Mouse (Mus musculus) spleen, adult 18-20 months (tissue): ENCODE data around the gene Itpr3.

ENCODE experiments used
- DNase-seq, 2 experiments: peaks; one replicate each; pipeline ENCODE4 v3.0.0; 2022; ENCODE audit warnings: mixed read lengths in 2 of 2

The Itpr3 gene

DNA sequence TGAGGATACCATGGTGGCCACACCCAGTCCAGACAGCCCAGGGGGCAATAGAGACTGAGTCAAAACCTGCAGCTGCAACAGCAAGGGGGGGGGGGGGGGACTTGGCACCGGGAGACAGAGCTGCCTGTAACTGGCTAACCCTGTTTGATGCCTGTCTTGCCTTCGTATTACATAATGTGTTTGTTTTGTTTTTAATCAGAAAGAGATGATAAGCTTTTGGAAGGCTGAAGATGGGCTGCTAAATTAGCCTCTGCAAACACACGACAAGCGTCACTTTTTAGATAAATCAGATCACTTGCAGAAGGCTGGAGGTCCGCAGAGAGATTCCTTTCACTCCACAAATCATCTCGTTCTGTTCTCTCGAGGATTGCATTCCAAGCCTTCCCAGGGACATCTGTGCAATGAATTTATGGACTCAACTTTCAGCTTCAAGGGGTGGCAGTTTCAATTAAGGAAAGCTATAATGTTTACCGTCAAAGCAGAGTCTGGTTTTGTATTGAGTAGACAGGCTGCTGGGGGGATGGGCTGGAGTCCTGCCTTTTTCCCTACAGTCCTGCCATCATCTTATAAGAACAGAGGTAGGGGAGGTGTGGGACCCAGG, 89.3 kb downstream of the Itpr3 start:
- DNase-seq, result no peak

DNA sequence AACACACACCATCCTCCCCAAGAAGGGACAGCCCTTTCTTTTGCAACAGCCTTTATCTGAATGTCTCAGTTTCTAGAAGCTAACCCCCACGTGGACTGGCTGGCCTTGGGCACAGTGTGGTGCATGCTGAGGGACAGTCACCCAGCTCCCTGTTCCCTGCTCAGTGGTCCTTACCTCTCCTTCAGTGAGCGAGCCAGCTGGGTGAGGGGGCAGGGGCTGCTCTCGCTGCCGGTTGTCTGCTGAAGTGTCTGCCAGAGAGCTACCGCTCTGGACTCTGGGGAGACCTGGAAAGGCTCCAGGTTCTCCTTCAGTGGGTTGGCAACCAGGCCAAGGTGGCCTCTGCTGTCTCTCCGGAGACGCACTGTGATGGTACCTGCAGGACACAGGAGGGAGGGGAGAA, 93.8 kb downstream of the Itpr3 start:
- DNase-seq, result no peak

DNA sequence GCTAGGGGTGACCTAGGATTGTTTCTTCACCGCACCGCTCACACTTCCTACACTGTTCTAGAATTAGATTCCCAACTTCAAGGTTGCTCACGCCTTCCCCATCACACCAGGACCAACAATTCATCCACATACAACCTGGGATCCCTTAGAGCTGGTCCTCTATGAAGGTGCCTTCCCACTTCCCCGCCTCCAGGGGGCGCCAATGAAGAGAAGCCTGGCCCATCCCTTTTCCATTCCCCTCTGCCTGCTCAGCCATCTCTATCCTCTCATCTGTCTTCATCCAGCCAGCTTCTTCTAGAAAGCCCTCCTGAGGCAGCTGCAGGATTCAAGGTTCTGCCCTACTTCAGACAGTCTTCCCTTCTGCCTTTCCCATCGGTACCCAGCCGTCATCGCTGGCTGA, 94.3 kb downstream of the Itpr3 start:
- peak in 1 of 2 experiments; percentile 52 for DNase-seq

DNA sequence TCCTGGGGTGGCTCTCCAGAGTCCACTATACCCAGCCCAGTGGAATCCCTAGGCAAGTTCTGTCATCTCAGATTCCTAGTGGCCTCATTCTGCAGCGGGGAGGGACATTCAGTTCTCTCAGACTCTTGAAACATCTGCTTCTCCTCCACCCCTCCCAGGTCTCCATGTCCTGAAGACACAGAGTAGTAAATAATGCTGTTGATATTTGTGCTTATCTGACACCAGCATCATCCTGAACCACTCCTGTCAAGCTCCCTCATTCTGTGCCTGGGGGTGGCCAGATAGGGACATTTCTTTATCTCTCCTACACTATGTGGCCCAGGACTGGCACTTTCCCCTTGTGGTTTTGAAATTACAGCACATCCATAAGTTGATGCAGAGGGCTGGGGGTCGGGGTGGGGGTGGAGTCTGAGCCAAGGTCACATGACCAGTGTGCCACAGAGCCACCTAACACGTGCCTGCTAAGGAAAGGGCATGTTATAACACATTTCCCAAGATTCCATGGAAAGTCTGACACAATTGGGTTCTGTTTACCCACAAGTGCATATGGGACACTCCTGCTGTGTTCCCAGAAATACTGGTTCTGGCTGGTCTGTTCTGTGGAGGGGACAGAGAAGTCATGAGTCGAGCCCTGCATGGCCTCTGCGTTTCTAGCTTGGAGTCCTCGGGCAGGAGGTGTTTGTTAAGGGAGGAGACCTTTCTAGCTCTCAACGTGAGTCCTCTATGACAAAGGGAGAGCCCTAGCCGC, 96.0 kb downstream of the Itpr3 start:
- DNase-seq, result no peak

DNA sequence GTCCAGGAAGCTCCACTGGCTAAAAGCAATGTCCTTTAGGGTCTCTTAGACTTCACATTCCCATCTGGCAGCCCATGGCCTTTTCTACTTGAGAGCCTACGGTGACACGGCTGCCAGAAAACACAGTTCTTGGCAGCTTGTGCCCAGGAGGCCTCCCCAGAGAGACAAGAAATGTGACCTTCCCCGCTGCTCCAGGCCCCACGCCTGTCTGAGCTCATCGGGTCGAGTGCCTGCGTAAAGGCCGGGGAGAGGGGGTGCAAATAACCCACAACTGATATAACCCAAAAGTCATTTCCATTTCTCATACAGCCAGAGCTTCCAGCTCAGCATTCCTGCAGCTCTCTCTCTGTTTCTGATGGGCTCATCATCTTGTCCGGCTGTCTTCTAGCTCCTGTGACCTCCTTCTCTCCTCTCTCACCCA, 96.7 kb downstream of the Itpr3 start:
- no peak for DNase-seq

DNA sequence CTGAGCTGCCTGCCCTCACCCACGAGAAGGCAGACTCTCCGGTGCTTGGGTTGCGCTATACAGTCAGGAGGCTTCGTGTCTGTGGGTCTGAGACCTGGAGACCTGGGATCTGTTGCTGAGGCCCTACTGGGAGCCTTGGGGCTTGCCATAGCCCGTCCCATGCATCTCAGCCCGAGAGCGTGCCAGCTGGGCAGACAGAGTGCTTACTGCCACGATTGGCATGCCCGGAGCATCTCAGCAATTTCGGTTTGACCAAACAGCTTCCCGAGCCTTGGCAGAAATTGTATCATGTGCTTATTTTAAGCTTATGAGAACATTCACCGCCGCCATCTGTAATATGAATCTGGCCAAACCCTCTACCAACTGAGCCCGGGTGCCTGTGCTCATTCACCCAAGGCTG, 97.2 kb downstream of the Itpr3 start:
- DNase-seq, result no peak

DNA sequence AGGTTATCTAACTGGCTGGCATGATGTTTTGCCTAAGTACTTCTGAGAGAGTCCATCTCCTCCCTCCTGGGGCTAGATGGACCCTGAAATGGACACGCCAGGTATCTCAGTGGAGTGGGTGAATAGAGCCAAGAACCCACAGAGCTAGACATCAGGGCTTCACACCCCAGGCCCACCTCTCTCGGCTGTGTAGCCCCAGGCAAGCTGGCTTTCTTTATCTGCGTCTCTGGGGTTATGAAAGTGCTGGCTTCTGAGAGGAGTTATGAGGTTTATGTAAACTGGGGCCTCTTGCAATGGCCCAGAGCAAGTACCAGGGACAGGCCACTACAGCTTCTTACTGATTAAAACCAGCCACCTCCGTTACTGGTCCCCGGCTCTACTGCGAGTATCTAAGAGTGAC, 97.8 kb downstream of the Itpr3 start:
- DNase-seq, result no peak

DNA sequence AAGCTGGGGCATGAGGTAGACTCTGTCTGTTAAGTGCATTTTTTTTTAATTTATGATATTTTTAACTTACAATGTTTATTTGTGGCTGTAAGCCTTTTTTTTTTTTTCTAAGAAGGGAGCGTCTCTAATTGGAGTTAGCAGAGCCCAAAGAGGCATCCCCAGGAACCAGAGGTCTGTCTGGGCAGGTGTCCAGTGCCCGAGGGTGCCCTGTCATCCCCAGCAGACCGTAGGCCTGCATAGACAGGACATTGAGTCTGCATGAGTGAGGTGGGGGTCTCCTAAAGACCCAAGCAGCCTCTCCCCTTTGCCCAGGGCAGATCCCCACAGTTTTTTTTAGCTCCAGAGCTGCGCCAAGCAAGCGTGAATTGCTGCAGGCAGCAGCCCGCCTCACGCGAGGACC, 98.6 kb downstream of the Itpr3 start:
- DNase-seq, result no peak

DNA sequence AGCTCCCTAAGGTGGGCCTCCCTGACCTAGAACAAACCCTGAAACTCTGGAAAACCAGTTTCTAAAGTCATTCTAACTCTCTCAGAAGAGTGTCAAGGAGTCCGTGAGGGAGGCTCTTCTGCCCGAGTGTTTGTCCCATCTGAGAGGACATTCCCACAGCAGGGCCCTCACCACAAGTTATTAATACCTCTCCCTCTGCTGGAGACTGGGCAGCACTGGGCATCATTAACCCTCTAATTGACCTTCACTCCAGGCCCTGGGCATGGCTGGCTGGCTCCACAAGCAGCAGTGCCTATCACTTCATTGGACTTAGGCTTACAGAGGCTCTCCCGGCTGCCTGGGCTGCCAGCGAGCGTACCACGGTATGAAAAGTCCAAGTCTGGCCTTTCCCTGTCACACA, 101.3 kb downstream of the Itpr3 start:
- DNase-seq, result no peak

DNA sequence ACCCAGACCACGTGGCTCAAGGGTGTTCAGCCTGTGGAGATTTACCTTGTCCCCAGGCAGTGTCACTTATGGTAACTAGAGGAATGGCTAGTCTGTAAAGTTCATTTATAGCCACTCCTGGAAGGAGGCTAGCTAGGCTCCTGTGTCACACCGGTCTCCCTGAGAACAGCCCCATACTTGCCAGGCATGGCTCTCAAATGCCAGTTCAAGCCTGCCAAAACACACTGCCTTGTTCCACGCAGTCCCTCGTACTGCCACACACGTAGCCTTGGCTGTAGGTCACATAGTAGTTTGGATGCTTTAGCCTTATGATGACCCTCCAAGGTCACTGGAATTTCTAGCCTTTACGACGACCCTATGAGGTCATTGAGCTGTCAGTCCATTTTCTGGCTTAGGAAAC, 102.1 kb downstream of the Itpr3 start:
- no peak for DNase-seq

DNA sequence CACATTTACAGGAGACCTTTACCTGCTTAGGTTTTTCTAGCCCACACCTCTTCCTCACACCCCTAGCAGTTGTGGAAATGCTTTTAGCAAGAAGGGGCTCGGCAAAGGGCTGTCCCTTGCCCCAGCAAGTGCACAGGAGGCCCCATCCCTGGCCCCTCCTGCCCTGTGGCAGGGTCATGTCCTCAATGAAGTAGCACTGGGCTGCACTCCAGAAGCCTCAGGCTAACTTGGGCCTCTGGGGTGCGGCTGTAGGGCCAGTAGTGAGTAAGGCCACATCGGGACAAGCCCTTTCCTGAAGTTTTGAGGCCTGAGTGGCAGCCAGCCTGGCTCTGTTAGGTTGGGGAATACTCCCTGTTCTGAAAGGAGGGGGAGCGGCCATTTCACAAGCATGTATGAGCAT, 103.8 kb downstream of the Itpr3 start:
- no peak for DNase-seq

DNA sequence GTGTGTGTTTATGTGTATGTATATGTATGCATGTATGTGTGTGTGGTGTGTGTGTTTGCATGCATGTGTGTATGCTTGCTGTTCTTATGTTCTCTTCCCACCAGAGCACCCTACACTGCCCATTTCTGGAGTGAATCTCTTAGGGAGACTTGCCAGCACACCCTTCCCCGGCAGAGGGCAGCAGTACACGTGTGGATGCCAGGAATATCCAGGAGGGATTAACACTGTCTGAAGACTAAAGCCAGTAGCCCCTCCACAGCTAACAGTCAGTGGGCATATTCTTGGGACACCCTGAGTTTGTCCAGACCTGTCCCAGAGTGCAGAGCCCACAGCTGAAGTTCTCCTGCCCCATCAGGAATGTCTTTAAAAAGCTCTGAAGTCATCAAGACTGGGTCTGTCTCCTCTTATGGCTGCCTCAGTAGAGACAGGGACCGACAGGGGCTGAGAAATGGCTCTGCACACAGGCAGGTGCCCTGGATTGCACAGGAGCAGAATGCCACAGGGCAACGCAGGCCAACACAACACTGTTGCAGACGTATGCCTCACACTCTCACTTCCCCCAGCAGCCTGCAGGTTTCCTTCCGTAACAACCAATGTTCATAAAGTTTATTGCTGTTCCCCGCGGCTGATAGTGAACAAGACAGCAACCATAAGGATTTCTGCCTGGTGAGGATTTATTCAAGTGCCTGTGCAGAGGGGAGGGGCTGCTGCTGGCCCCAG, 108.1 kb downstream of the Itpr3 start:
- DNase-seq, result no peak

DNA sequence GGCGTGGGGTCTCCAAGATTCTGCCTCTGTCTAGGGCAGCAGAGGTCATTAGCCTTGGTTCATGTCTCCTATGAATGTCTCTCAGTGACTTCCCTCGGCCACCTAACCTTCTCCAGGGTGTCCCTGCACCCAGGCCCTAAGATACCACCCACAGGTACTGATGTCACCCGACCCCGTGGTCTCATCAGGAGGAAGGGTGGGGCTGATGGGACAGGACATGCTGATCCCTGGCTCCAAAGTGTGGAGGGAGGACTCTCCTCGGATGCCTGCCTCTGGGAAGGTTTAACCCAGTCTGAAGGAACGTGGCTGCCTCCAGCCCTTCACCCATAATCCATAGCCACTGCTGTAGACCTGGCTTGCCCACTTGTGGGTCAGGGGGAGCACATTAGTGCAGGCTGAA, 109.8 kb downstream of the Itpr3 start:
- DNase-seq, result no peak

DNA sequence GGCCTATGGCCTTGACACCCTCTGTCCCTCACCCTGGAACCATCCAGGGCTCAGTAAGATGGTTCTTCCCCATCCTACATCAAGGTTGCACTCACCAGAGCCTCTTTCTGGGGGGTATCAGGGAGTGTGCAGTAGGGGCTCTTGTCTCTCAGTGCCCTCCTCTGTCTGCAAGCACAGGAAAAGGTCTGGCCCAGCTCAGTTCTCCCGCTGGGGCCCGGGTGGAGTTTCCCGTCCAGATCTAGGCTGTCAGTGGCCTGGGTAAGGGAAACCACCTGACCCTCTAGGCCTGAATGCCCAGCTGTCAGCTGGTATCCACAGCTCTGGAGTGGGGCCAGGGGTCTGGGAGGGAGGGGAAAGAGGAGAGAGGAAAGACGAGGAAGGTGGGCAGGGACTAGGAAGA, 110.4 kb downstream of the Itpr3 start, which contains the start of gene Ip6k3:
TSS of gene Ip6k3 (minus strand) at position 251 of the 400 bp plus-strand sequence.
- DNase-seq, result no peak

DNA sequence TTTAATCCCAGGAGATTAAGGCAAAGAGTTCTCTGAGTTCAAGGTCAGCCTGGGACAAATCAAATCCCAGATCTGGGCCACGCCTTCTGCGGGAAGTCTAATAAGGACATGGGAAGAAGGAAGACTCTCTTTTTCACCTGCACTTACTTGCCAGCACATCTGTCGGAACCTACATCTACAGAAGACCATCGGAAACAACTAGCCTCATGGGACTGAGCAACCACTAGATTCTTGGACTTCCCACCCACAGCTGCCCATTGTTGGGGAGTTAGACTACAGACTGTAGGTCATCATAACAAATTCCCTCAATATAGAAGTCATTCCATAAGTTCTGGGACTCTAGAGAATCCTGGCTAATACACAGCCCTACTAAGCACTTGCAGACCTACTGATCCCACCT, 111.5 kb downstream of the Itpr3 start:
- no peak for DNase-seq

DNA sequence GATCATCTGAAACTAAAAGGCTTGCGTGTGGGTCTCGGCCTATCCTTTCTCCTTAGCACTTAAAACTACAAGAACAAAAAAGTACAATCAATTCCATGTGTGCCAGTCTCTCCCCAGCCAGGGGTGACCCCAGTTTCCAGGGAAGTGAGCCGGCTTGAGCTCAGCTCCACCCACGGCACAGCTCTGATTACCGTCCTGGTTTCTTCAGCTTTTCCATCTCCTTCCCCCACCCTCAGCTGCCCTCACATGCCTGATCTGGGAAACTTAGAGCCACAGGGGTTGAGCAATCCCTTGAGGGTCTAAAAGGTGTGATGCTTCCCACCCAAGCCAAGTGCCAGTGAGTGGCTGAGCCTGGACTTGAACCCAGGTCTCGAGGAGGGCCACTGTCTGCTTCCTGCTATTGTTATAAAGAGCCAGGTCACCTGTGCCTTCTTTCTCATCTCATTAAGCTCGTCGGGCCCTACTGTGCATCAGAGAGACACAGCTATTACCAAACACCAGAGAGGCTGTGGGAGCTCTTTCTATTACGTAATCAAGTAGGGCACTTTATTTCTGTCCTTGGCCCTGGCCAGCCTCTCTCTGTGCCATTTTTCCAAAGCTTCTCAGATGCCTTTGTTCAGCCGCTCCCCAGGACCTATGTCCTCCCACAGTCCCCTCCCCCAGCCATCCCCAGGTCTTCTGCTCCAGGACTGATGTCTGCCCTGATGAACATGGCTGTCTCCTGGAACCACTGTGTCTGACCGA, 113.0 kb downstream of the Itpr3 start:
- no peak for DNase-seq

DNA sequence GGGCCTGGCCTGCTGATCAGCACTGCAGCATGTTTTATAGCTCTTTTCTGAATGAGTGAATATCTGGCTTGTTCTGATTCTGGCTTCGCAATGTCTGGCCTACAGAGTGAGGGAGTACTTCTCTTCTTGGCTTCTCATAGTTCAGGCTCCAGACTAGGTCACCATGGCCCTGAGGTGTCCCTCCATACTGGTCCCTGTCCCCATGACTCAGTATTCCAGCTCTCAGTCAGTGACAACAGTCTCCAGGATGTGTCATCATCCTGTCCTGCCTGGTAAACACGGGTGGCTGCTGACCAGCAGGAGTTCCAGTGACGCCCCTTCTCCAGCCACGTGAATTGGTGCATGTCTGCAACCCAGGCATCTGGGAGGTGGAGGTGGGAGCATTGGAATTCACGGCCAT, 114.0 kb downstream of the Itpr3 start:
- DNase-seq, result no peak
